Mouse (Mus musculus): ENCODE results near the gene Ajm1. TPM values are rescaled to one million over a fixed set of nuclear protein-coding genes. Genes with fewer than 3 reads are reported as not detected.
"Not testable (repeated sequence)": the region's sequence is repeated elsewhere in the genome, so short reads cannot be mapped to it uniquely, and the experiment has no call there.

The Ajm1 gene
- polyA plus RNA-seq, 1 experiment = 114 TPM

DNA sequence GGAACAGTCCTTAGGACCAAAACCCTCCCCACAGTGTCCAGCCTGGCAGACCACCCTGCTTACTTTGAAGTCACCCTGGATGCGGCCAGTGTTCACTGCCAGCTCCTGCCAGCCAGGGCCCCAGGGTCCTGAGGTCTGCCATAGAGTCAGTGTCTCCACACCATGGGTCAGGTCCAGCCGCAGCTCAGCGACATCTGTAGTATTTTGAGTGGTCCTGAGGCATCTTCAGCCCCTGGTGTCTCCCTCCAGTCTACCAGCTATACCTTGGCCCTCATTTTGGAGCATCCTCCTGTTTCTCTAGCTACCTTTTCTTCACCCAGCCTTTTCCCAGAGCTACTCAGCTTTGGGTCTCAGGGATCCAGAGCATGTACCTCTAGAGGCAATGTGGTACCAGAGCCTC, 12.2 kb downstream of the Ajm1 start:
- no peak for DNase-seq (ENCODE audit: extremely low spot score in 1 of 2, low spot score in 1 of 2)

DNA sequence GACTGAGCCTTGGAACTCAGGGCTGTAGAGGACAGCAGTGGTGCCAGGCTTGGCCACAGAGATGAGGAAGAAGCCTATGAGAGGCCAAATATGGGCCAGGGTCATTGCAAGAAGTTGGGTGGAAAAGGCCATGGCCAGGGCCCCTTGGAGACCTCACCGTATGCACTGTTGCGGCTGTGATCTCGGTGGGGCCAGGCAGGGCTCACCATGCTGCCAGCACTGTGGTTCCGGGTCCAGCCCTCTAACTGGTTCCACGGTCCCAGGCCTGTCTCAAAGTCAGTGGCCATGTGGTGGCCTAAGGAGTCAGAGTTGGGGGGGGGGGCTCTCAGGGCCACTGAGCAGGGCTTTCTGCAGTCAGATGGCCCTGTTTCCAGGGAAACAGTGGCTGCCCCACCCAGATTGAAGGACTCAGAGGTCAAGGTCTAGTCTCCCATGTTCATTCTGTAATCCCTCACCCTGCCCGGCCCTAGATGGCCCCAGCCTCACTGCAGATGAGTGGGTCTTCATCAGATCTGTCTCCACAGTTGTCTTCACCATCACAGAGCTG, 13.0 kb downstream of the Ajm1 start:
- no peak for DNase-seq (ENCODE audit: extremely low spot score in 1 of 2, low spot score in 1 of 2)

DNA sequence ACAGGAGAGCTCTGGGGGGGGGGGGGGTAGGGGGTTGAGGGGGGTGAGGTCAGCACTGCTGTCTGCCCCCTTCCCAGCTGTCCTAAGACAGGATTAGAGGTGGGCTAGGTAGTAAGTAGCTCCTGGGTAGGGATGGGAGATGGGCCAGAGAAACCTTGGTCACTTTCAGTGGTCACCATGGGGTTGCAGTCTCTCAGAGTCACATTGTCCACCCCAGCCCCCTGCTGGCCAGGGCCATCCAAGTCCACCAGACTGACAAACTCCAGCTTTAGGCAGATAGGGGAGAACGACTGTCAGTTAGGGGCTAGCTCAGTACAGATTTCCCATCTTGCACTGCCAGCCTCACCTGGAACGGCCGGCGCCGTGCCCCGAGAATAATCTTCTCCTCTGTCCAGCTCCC, 15.0 kb downstream of the Ajm1 start:
- no peak for DNase-seq (ENCODE audit: extremely low spot score in 1 of 2, low spot score in 1 of 2)

DNA sequence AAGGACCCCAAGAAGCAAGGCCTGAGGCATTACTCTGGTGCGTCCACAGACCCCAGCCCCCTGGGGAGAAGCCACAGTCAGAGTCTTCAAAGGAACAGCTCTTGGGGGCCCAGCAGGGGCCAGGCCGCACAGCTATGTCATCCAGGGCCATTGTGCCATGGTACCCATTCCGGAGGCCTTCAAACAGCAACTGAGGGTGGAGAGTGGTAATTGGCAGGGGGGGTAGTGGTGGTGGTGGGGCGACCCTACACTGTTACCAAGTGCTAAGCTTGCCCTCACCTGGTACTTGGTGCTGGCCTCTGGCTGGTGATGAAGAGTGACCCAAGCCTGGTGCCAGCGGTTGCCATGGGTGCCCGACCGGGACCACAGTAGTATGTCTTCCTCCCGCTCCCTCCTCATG, 15.8 kb downstream of the Ajm1 start:
- no peak for DNase-seq (ENCODE audit: extremely low spot score in 1 of 2, low spot score in 1 of 2)

DNA sequence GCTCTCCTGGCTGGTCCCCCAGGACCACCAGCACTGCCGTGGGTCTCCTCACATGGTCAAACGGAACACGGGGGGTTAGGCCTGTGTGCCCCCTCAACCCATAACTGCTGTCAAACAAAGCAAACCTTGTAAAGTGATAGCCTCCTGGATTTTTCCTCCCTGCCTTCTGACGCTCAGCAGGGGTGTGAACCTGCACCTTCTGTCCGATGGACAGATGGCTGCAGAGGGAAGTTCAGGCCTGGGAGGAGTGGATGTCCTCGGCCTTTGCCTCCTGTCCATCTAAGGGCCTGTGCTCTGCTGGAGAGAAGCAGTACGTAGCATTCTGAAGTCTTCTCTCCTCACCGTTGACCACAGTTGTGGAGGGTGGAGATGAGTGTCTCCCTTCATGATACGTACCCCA, 19.6 kb downstream of the Ajm1 start:
- no peak for DNase-seq (ENCODE audit: extremely low spot score in 1 of 2, low spot score in 1 of 2)

DNA sequence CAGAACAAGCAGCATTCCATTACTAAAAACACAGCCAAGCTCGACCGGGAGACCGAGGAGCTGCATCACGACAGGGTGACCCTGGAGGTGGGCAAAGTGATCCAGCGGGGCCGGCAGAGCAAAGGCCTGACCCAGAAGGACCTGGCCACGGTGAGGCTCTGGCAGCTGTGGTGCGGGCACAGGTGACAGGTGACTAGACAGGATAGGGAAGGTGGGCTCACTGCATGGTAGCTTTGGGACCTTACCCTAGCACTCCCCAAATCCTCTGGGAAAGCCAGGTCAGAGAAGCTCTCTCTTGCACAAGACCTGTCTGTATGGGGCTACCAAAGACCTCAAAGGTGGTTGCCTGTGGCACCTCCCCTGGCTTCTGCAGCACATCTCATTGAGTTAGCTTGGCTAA, 21.0 kb downstream of the Ajm1 start:
- DNase-seq (ENCODE audit: extremely low spot score in 1 of 2, low spot score in 1 of 2) = no peak

DNA sequence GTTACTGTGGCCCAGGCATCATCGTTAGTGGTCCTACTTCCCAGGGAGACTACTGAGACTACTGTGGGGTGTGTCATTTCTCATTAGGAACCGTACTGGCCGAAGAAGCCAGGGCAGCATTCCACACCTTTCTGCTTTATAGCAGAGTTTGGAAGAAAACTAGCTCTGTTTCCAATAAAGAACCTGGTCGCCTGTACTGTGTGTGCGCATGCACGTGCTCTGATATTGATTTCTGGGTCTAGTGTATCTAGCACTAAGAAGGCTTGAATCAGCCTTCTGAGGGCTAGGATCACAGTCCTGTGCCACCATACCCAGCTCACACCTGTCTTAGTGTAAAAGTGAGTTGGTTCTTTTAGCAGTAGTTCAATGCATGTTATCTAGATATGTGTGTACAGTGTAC, 22.8 kb downstream of the Ajm1 start:
- no peak for DNase-seq (ENCODE audit: extremely low spot score in 1 of 2, low spot score in 1 of 2)

DNA sequence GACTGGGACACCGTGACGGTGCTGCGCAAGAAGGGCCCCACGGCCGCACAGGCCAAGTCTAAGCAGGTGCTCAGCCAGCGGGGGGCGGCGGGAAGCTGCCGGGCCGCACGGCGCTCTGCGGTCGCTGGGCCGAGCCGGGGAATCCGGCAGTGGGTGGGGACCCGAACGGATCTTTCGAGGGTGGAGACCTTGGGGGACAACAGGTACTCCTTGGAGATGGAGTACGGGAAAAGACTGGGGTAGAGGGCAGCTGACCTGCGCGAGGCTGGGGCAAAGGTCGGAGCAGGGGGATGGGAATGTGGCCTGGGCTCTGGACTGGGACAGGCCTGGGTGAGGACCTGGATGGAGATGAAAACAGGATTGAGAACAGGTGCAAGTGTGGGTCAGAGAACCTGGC, 23.6 kb downstream of the Ajm1 start:
- no peak for DNase-seq (ENCODE audit: extremely low spot score in 1 of 2, low spot score in 1 of 2)

DNA sequence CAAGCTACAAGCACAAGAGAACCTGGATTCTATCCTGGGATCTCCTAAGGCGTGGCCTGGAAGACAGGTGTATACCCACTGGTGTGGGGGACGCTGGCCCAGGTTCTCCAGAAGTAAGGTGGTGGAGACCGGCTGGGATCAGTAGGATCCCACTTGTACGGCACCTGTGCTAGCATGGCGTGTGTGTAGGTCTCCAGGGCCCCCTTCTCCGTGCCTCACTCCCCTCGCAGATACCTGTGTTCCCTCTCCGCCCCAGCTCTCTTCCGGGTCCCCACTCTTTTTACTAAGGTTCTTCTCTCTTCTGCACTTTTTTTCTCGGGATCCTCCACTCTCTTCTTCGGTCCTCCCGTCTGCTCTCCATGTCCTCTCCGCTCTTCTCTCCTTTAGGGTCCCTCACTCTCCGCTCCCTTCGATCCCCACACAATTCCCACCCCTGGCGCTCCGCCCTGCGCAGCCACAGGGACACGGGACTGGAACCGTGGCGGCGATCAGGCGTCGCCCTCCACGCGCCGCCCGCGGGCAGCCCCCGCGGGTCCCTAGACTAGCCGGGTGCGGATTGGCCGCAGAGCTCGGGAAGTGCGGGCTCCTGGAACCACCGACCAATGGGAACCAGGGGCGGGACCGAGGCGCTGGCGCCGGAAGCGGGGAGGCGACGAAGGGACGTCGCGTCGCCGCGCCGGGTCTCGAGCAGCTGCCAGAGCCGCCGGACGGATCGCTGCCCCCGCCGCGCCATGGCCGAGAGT, 24.2 kb downstream of the Ajm1 start, which contains the start of gene Edf1:
Edf1 (plus strand) TSS at position 627 of the 743 bp plus-strand sequence.
- peak; percentile 90 to 96 for DNase-seq (ENCODE audit: extremely low spot score in 1 of 2, low spot score in 1 of 2)

DNA sequence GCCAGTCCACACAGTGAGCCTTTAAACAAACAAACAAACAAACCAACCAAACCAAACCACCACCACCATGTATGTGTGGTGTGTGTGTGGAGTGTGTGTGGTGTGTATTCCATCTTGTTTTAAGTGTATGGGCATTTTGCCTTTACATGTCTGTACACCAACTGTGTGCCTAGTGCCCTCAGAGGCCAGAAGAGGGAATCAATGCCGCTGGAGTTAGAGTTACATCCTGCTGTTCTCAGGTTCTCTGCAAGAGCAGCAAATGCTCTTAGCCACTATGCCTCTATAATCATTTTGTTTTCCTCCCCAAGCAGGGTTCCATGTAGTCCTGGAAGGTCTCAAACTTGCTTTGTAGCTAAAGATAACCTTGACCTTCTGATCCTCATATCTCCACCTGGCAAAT, 25.3 kb downstream of the Ajm1 start:
- no peak for DNase-seq (ENCODE audit: extremely low spot score in 1 of 2, low spot score in 1 of 2)

DNA sequence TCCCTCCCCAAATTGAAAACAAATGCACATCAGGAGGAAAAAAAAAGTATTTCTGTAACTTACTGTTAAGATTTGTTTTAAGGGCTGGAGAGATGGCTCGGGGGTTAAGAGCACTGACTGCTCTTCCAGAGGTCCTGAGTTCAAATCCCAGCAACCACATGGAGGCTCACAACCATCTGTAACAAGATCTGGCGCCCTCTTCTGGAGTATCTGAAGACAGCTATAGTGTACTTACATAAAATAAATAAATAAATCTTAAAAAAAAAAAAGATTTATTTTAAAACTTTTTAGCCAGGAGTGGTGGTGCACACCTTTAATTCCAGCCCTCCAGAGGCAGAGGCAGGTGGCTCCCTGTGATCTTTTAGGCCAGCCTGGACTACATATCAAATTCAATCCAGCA, 26.1 kb downstream of the Ajm1 start:
- DNase-seq (ENCODE audit: extremely low spot score in 1 of 2, low spot score in 1 of 2) = not testable (repeated sequence)

DNA sequence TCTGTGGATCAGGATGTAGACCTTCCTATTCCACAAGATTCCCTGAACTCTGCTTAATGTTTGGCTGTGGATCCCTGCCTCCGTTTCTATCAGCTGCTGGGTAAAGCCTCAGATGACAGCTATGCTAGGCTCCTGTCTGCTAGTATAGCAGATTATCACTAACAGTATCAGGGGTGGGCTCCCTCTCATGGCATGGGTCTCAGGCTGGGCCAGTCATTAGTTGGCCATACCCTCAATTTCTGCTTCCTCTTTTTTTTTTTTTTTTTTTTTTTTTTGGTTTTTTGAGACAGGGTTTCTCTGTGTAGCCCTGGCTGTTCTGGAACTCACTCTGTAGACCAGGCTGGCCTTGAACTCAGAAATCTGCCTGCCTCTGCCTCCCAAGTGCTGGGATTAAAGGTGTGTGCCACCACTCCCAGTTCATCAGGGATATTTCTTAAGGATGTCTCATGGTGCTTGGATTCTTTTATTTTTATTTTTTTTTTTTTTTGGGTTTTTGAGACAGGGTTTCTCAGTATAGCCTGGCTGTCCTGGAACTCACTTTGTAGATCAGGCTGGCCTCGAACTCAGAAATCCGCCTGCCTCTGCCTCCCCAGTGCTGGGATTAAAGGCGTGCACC, 28.3 kb downstream of the Ajm1 start:
- DNase-seq (ENCODE audit: extremely low spot score in 1 of 2, low spot score in 1 of 2) = not testable (repeated sequence)

DNA sequence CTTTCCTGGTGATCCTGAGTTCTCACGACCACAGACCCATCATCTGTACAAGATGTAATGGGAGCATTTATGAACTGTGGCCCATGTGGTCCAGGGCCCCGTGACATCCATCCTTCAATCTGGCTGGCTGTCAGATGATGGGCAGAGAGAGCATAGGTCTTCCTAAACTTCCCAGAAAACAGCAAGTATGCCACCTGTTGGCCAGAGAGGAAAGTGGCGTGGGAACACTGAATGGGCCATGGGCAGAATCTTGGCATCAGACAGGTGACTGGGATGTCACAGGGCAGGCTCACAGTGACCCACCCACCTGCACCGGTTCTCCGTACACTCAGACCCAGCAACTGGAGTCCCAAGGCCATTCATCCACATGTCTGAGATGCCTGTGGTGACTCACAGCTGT, 30.4 kb downstream of the Ajm1 start:
- peak in 1 of 2 experiments; percentile 65 for DNase-seq (ENCODE audit: extremely low spot score in 1 of 2, low spot score in 1 of 2)

DNA sequence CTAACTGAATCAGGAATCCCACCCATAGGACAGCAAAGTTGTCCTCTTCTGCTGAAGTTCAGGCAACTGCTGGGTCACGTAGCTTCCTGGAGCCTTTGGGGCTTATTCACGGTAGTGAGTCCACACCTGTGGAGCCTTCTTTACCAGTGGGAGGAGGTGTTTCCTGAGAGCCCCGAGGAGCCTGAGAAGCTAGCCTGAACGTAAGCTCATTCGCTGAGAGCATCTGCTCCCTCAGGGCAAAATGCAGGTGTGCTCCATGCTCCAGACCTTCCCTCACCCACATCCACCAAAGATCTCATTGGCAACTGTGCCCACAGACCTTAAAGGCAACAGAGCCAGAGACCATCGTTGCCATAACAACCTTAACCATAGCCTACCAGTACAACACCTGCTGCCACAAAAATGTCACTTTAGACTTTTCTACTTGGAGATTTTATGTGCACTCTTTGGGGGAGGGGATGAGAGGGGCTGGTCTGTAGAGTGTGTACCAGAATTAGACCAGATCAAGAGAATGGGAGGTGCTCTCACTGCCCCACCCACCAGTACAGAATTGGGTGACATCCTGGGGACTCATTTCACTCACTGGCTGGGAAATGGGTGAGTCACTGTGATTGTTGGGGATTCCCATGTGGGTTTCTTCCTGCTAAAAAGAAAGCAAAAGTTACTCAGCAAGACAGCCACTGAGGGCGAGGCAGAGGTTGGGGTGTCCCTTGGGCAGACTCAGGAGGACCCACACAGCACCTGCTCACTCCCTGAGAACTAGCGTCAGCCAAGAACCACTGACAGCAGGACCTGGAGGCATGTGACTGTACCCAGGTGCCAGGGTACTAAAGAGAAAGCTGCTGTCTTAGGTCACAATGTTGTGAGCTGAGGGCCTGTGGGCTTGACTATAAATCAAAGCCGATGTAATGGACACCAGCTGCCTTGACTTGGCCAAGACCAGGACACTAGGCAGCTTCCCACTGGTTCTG, 32.3 kb downstream of the Ajm1 start:
- peak in 1 of 2 experiments; percentile 30 for DNase-seq (ENCODE audit: extremely low spot score in 1 of 2, low spot score in 1 of 2)

DNA sequence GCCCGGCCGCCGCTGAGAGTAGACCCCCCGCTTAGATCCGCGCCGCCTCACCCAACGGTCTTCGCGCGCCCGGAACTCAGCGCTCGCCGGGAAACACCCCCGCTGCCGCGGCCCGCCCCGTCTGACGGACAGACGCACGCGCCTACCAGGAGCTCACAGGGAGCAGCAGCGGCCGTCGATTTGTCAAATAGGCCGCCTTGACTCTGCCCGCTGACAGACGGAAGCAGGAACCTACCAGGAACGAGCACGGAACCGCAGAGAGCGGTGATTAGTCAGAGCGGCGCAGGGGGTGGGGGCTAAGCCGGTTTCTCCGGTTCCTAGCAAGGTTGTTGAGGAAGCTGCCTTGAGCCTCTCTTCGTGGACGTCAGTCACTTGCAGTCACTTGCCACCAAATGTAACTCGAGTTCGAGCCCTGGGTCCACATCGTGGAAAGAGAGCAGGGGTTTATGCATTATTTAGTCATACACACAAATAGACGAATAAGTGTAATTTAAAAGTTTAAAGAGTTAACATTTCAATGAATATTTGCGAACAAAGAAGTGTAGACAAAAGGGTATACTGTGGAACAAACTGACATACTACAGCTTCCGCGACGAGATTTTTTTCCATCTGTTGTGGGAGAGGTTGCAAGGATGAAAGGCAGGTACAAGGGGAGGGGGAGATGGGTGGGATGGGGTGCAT, 34.6 kb downstream of the Ajm1 start, which contains the start of gene Traf2:
Traf2 (minus strand) TSS at position 130 of the 681 bp plus-strand sequence.
- peak; percentile 97 to 99 for DNase-seq (ENCODE audit: extremely low spot score in 1 of 2, low spot score in 1 of 2)

DNA sequence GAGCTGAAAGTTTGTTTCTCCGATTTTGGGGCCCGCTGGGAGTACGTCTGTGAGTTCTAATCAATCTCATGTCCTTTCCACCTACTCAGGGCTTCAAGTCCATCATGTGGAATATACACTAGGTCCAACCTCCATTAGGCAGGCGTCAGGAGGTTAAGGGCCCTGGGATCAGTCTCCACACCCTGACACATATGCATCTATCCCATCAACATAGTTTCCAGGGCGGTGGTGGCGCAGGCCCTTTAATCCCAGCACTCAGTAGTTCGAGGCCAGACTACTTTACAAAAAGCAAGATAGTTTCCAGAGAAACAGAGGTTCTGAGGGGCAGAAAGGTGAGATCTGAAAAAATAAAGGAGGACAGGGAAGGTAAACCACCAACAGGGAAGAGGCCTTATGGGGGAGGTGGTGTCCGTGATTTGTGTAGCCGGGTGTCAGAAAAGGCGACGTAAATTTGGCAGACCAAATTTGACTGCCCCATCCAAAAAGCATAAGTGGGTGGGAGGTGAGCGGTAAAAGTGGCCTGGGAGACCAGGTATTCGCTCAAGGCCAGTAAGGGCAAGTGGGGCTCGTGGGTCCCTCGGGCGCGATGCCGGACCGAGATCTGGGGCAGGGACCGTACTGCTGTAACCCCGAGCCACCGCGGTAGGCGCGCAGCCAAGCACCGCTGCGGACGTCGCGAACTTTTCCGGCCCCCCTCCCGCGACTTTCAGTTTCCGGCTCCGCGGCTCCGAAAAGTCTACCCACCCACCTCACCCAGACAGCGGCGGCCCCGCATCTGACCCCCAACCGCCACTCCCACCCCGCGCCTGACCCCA, 35.4 kb downstream of the Ajm1 start:
- peak in 1 of 2 experiments; percentile 38 for DNase-seq (ENCODE audit: extremely low spot score in 1 of 2, low spot score in 1 of 2)

DNA sequence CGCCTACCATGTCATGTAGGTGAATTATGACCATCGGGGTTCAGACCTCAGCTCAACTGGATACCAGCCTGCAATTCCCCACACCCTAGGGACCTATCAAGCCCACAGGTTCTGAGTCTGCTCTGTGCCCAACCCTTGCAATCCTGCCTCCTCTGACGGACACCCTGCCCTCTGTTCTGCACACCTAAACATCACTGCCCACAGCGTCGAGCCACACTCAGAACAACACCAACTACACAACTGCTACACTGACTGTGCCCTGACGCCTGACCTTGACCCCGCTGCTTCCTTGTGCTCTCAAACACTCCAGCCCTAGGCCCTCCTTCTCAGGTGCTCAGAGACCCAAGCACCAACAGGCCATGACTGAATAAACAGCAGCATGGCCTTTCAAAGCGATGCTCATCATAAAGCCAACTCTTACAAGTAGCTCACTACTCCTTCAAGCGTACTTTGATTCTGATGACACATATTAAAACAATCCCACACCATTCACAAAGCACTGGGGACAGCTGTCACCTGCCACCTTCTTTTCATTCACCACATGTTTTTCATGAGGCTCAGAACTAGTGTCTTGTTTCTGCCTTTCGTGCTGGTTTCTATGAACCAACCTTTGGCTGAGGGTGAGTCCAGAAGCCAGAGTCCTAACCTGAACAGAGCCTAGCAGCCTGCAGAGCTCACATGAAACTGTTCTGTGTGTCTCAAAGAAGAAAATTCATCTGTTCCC, 39.8 kb downstream of the Ajm1 start:
- no peak for DNase-seq (ENCODE audit: extremely low spot score in 1 of 2, low spot score in 1 of 2)

DNA sequence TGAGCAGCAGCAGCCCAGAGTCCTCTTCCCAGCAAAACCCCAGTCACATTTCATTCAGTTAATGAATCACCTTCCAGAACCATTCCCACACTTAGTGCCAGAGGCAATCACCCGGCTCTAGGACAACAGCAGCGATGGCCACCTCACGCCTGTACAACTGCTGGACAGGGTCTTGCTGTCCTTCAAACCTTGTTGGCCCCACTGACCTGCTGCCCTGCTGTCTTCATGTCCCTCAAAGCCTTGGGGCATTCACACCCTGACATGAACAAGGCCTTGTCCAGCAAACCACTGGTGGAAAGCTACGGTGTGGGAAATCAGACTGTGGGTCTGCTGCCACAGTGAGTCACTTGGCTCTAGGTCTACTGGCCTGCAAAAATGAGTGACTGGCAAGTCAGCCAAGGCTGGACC, 41.0 kb downstream of the Ajm1 start:
- no peak for DNase-seq (ENCODE audit: extremely low spot score in 1 of 2, low spot score in 1 of 2)

DNA sequence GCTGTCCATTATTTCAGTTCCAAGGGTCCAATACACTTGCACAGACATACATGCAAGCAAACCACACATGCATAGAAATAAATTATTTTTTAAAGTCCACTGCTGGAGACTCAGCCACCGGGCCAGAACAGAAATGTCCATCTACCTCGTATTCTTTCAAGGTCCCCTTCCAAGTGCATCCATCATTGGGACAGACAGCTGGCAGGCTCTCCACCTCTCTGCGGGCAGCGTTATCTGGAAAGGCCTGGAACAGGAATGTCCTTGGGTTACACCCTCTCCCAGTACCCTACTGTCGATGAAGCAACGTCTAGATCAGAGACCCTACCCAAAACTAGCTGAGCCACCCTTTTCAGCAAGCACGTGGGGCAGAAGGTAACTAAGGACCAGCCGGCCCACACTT, 45.0 kb downstream of the Ajm1 start:
- no peak for DNase-seq (ENCODE audit: extremely low spot score in 1 of 2, low spot score in 1 of 2)

Measured in frontal cortex, adult 2 months (tissue).